Mouse (Mus musculus) ES-Bruce4 (cell line): ENCODE results near the gene Kcnip1.

Source experiments
- CTCF ChIP-seq: IDR thresholded peaks from one replicate; pipeline ENCODE4 v1.8.1; 2011; ENCODE audit warnings: low read depth, low read length
- EP300 ChIP-seq: IDR thresholded peaks from 2 replicates; pipeline ENCODE4 v1.6.1; 2011; ENCODE audit warnings: low read depth, low read length; ENCODE audit not compliant: insufficient read depth

DNA sequence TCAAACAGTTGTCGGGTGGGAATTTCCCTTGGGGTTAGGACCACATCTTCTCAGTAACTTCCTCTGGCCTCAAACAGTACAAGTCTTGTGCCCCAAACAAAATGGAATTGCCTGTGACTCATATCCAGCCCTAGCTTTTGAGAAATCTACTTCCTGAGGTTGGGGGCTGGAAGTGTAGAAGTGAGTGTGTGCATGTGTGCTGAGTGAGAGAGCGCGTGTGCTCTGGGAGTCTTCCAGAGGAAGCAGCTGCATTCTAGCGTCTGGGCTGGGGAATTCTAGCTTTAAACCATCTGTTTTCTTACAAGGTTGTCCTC lies 17.9 kb upstream of the Kcnip1 start:
- TF ChIP-seq CTCF, result no peak
- no peak for TF ChIP-seq EP300
